Mouse (Mus musculus) heart, embryonic 11.5 days (tissue): ENCODE data around the gene Nmrk1. TPM values are rescaled to one million over a fixed set of nuclear protein-coding genes. Genes with fewer than 3 reads are reported as not detected.

Experiments
- ATAC-seq: fragments of 200-750 bp; cut with Nextera tagmentation; replicated peaks from 2 replicates; pipeline ENCODE4 v1.8.0; 2017; ENCODE audit warnings: moderate library complexity; ENCODE audit not compliant: insufficient number of reproducible peaks, low FRiP score, low TSS enrichment
- H3K27ac ChIP-seq: fragments of 300-500 bp; sonication (generic); 2 replicates; pipeline ENCODE4 v1.5.1; 2014; ENCODE audit warnings: mild to moderate bottlenecking, low read depth, low read length
- H3K27me3 ChIP-seq: fragments of 300-500 bp; sonication (generic); 2 replicates; pipeline ENCODE4 v1.6.1; 2014; ENCODE audit warnings: mild to moderate bottlenecking, low read length, mixed read lengths; ENCODE audit not compliant: control insufficient read depth, insufficient read depth
- H3K36me3 ChIP-seq: fragments of 300-500 bp; sonication (generic); 2 replicates; pipeline ENCODE4 v1.6.1; 2014; ENCODE audit warnings: mild to moderate bottlenecking, low read length, moderate library complexity, mixed read lengths; ENCODE audit not compliant: control insufficient read depth, insufficient read depth
- H3K4me1 ChIP-seq: fragments of 300-500 bp; sonication (generic); 2 replicates; pipeline ENCODE4 v1.6.1; 2014; ENCODE audit warnings: low read length; ENCODE audit not compliant: control insufficient read depth, insufficient read depth
- H3K4me2 ChIP-seq: fragments of 300-500 bp; sonication (generic); 2 replicates; pipeline ENCODE4 v1.6.1; 2014; ENCODE audit warnings: mild to moderate bottlenecking, moderate library complexity
- H3K4me3 ChIP-seq: fragments of 300-500 bp; sonication (generic); 2 replicates; pipeline ENCODE4 v1.5.1; 2014; ENCODE audit warnings: low read depth, low read length
- H3K9ac ChIP-seq: fragments of 300-500 bp; sonication (generic); 2 replicates; pipeline ENCODE4 v1.6.1; 2014; ENCODE audit warnings: mild to moderate bottlenecking, low read depth, low read length, moderate library complexity
- H3K9me3 ChIP-seq: fragments of 300-500 bp; sonication (generic); replicated peaks from 2 replicates; pipeline ENCODE4 v1.6.1; 2016; ENCODE audit warnings: low read length; ENCODE audit not compliant: control insufficient read depth
- WGBS: fragments of 180-500 bp; shearing (Covaris S2); extraction: QIAGEN DNeasy Blood & Tissue Kit; methylation state at CpG from one replicate; pipeline ENCODE4 v1.1.7; 2014; ENCODE audit not compliant: insufficient replicate concordance; 5-methylcytosine and 5-hydroxymethylcytosine counted together
- polyA plus RNA-seq: library from polyadenylated mRNA; unstranded; fragments of >200 nt; fragmentation: Nextera tagmentation; extraction: Ambion mirVana; gene quantifications from 2 replicates; pipeline ENCODE4 v1.2.1, GENCODE M21; 2014

Gene Nmrk1
- polyA plus RNA-seq, 1 experiment from 2014 or later = 7.6 TPM

DNA sequence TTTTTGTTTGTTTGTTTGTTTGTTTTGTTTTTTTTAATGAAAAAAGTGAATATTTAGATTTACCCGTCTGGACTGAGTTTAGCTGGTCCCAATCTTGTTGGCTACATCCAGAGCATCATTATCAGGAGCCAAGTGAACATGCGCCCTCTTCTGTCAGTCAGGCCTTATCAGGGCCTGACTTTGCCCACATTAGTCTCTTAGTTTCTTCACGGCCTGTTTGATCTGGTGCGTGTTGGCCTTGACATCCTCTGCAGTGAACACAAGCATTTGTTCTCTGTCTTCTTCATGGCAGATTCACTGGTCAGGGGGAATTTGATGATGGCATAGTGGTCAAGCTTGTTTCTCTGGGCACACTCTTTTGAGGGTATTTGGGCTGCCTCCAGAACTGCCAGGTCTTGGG, 50.4 kb downstream of the Nmrk1 start:
- Histone ChIP-seq H3K27me3 (no peaks in the 10 kb centered on the region), H3K27ac (no peak overlapping the region), H3K9me3 (no peaks in the 10 kb centered on the region), H3K9ac (no peak overlapping the region), H3K36me3 (no peaks in the 10 kb centered on the region; the same call in 1 of the 2 replicates), H3K4me1 (no peaks in the 10 kb centered on the region), H3K4me3 (no peak overlapping the region), H3K4me2 (no peak overlapping the region)
- 43% methylated on average over 4 of the region's 4 CpGs for WGBS
- no peak for ATAC-seq

GRCm38 (mm10) chr19:18687556-18687955, 55.8 kb downstream of the Nmrk1 start:
- no peaks in the 10 kb centered on the region for H3K27me3 ChIP-seq
- no peaks in the 10 kb centered on the region for H3K9me3 ChIP-seq
- no peak overlapping the region for H3K4me3 ChIP-seq
- H3K4me1 ChIP-seq = peaks cover 4% of the 10 kb centered on the region; the same call in 1 of the 2 replicates
- ATAC-seq = no peak
- WGBS = 78% methylated on average over 3 of the region's 3 CpGs
- no peak overlapping the region for H3K9ac ChIP-seq
- H3K4me2 ChIP-seq = no peak overlapping the region
- no peaks in the 10 kb centered on the region for H3K36me3 ChIP-seq
- no peak overlapping the region for H3K27ac ChIP-seq

DNA sequence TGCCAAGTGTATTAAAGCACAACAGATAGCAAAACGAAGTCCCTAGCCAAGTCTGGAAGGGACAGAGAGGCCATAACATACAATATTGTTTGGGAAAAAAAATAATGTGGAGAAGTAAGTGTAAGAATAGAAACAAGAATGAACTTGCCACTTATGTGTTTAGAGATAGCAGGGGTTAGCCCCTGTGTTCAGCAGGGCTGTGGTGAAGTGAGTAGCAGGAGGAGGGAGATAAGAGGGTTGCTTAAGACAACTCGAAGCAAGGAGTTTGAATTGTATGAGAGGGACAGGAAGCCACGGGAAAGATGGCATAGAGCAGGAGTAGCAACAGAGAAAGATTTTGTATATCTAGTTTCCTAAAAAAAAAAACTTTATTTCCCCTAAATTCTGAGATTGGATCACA, 60.4 kb downstream of the Nmrk1 start:
- Histone ChIP-seq H3K4me3 (no peak overlapping the region), H3K36me3 (no peaks in the 10 kb centered on the region), H3K4me1 (peaks cover 4% of the 10 kb centered on the region; the same call in 1 of the 2 replicates), H3K4me2 (no peak overlapping the region), H3K9ac (no peak overlapping the region), H3K9me3 (no peaks in the 10 kb centered on the region), H3K27me3 (no peaks in the 10 kb centered on the region), H3K27ac (peak overlapping the region; percentile 51)
- ATAC-seq = peak; percentile 83; the same call in 1 of the 2 replicates
- 44% methylated on average over 3 of the region's 3 CpGs for WGBS

GRCm38 (mm10) chr19:18692768-18693167, 61.0 kb downstream of the Nmrk1 start:
- H3K27me3 ChIP-seq = no peaks in the 10 kb centered on the region
- peaks cover 4% of the 10 kb centered on the region; the same call in 1 of the 2 replicates for H3K4me1 ChIP-seq
- ATAC-seq = no peak
- H3K9ac ChIP-seq = no peak overlapping the region
- no peak overlapping the region for H3K4me3 ChIP-seq
- no peak overlapping the region for H3K4me2 ChIP-seq
- 87% methylated on average over 2 of the region's 2 CpGs for WGBS
- no peaks in the 10 kb centered on the region for H3K9me3 ChIP-seq
- H3K36me3 ChIP-seq = no peaks in the 10 kb centered on the region
- H3K27ac ChIP-seq = peak overlapping the region; percentile 51; the same call in 1 of the 2 replicates

GRCm38 (mm10) chr19:18695116-18695515, 63.4 kb downstream of the Nmrk1 start:
- H3K27ac ChIP-seq = no peak overlapping the region
- H3K4me2 ChIP-seq = no peak overlapping the region
- H3K9me3 ChIP-seq = no peaks in the 10 kb centered on the region
- 93% methylated on average over 3 of the region's 3 CpGs for WGBS
- H3K27me3 ChIP-seq = no peaks in the 10 kb centered on the region
- ATAC-seq = no peak
- no peak overlapping the region for H3K4me3 ChIP-seq
- H3K9ac ChIP-seq = no peak overlapping the region
- peaks cover 4% of the 10 kb centered on the region; the same call in 1 of the 2 replicates for H3K4me1 ChIP-seq
- no peaks in the 10 kb centered on the region for H3K36me3 ChIP-seq

DNA sequence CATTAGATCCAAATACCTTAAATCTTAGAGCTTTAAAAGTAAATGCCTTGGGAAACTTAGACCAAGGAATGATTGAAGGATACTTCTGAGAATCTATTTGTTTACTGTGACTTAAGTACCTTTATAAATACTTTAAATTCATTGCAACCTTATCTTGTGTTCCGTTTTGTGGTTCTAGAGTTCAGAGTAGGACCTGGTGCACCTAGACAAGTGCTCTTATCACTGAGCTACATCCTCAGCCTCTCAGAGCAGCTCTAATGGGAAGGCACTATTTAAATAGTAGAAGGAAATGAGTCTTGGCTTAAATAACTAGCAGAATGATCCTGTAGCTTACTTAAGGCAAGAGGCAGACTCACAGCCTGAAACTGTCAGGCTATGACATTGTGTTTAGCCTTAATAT, 63.8 kb downstream of the Nmrk1 start:
- Histone ChIP-seq H3K4me1 (peaks cover 4% of the 10 kb centered on the region; the same call in 1 of the 2 replicates), H3K9me3 (no peaks in the 10 kb centered on the region), H3K36me3 (no peaks in the 10 kb centered on the region), H3K4me3 (no peak overlapping the region), H3K27ac (no peak overlapping the region), H3K9ac (no peak overlapping the region), H3K27me3 (no peaks in the 10 kb centered on the region), H3K4me2 (no peak overlapping the region)
- WGBS = 58% methylated on average over 1 of the region's 1 CpGs
- no peak for ATAC-seq

Other genes starting within 250 kb of the Nmrk1 start
- 60.2 and 65.4 TPM in 2 replicates for gene Ostf1, start 127 bp upstream of the Nmrk1 start, polyA plus RNA-seq
- 21.7 and 26.5 TPM in 2 replicates for gene Carnmt1, start 38.8 kb downstream of the Nmrk1 start, polyA plus RNA-seq
- gene D030056L22Rik, start 81.2 kb downstream of the Nmrk1 start, polyA plus RNA-seq = 26.9 and 27.7 TPM in 2 replicates
- 0.07 and 0.31 TPM in 2 replicates for gene Trpm6, start 118.0 kb downstream of the Nmrk1 start, polyA plus RNA-seq